Mouse (Mus musculus) kidney, embryonic 14.5 days (tissue): ENCODE data around the gene Olfr1490. TPM values are rescaled to one million over a fixed set of nuclear protein-coding genes. Genes with fewer than 3 reads are reported as not detected.
"Not testable (repeated sequence)": the region's sequence is repeated elsewhere in the genome, so short reads cannot be mapped to it uniquely, and the experiment has no call there.

Source experiments
- ATAC-seq: fragments of 200-750 bp; cut with Nextera tagmentation; 2 replicates; pipeline ENCODE4 v1.8.0; 2017; ENCODE audit warnings: moderate number of reproducible peaks, mild to moderate bottlenecking, moderate TSS enrichment, moderate library complexity; ENCODE audit not compliant: low FRiP score, low TSS enrichment
- H3K27ac ChIP-seq: fragments of 300-500 bp; sonication (generic); 2 replicates; pipeline ENCODE4 v1.5.1; 2014; ENCODE audit warnings: low read depth, mild to moderate bottlenecking, low read length, moderate library complexity, mixed read lengths
- H3K27me3 ChIP-seq: fragments of 300-500 bp; sonication (generic); 2 replicates; pipeline ENCODE4 v1.6.1; 2014; ENCODE audit warnings: mild to moderate bottlenecking, low read length; ENCODE audit not compliant: control insufficient read depth, insufficient read depth
- H3K36me3 ChIP-seq: fragments of 300-500 bp; sonication (generic); 2 replicates; pipeline ENCODE4 v1.6.1; 2014; ENCODE audit warnings: low read length, mixed read lengths; ENCODE audit not compliant: control insufficient read depth, insufficient read depth
- H3K4me1 ChIP-seq: fragments of 300-500 bp; sonication (generic); 2 replicates; pipeline ENCODE4 v1.6.1; 2014; ENCODE audit warnings: low read length, mixed read lengths; ENCODE audit not compliant: control insufficient read depth, insufficient read depth
- H3K4me2 ChIP-seq: fragments of 300-500 bp; sonication (generic); replicated peaks from 2 replicates; pipeline ENCODE4 v1.6.1; 2014; ENCODE audit warnings: low read depth, mild to moderate bottlenecking, low read length
- H3K4me3 ChIP-seq: fragments of 300-500 bp; sonication (generic); 2 replicates; pipeline ENCODE4 v1.5.1; 2014; ENCODE audit warnings: mild to moderate bottlenecking, low read length
- H3K9ac ChIP-seq: fragments of 300-500 bp; sonication (generic); 2 replicates; pipeline ENCODE4 v1.6.1; 2014; ENCODE audit warnings: low read depth, mild to moderate bottlenecking, low read length, moderate library complexity
- H3K9me3 ChIP-seq: fragments of 300-500 bp; sonication (generic); 2 replicates; pipeline ENCODE4 v1.6.1; 2016; ENCODE audit warnings: low read length; ENCODE audit not compliant: control insufficient read depth
- WGBS: fragments of 180-500 bp; shearing (Covaris S2); extraction: QIAGEN DNeasy Blood & Tissue Kit; methylation state at CpG from one replicate; pipeline ENCODE4 v1.1.7; 2014; 5-methylcytosine and 5-hydroxymethylcytosine counted together
- microRNA-seq: library from miRNA; unstranded; fragments of <30 nt; microRNA quantifications from one replicate; pipeline ENCODE4, GENCODE M21; 2016
- polyA plus RNA-seq: library from polyadenylated mRNA; unstranded; fragments of >200 nt; fragmentation: Nextera tagmentation; extraction: Ambion mirVana; gene quantifications from 2 replicates; pipeline ENCODE4 v1.2.1, GENCODE M21; 2014

Gene Olfr1490
- polyA plus RNA-seq = not detected in 2 replicates

DNA sequence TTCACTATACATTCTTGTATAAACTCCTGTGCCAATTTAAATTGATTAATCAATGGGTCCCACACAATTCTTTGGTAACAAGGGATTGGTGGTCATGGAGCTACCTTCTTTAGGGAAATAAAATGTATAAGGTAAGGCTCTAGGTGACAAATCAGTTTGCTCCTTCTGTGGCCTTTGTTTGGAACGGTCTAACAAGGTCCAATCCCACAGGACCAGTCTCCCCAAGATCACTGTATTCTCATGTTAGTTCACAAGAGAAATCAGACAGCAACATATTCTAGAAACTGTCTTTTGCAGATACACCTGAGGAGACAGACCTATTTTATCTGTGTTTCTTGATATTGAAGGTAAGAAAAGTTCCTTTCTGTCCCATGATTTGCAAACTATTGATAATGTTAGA, at the start of gene Olfr1490:
Olfr1490 (plus strand) TSS at position 301 of the 400 bp plus-strand sequence.
- Histone ChIP-seq H3K27ac (no peak within 1 kb of the TSS), H3K4me1 (no peaks in the 10 kb centered on the region), H3K4me3 (no peak within 1 kb of the TSS), H3K27me3 (no peaks in the 10 kb centered on the region), H3K36me3 (no peaks in the 10 kb centered on the region), H3K9ac (no peak within 1 kb of the TSS), H3K9me3 (no peaks in the 10 kb centered on the region), H3K4me2 (no peak within 1 kb of the TSS)
- no peak for ATAC-seq
- WGBS = 81% methylated on average over 1 of the region's 1 CpGs

DNA sequence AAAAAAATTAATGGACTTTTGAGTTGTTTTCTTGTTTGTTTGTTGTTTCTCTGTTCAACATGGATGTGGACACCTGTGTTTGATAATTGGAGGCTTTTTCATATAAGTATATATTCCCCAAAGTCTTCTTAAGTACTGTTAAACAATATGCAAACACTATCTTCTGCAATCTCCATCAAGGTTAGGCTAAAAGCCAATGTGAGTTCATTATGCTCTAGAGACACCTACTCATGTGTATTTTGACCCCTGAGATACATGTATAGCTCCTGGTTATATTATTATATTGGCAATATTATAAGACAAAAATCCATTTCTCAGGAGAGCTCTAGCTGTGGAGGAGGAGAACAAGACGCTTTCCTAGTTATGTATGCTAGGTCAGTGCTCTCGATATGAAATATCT, 33.8 kb upstream of the Olfr1490 start, which contains the start of gene Olfr1487:
Olfr1487 (plus strand) TSS at position 301 of the 400 bp plus-strand sequence.
- H3K27me3 ChIP-seq, H3K36me3 ChIP-seq, H3K9ac ChIP-seq, H3K4me2 ChIP-seq, ATAC-seq, H3K9me3 ChIP-seq, H3K27ac ChIP-seq, H3K4me3 ChIP-seq, H3K4me1 ChIP-seq: not testable (repeated sequence)
- WGBS = 95% methylated on average over 2 of the region's 2 CpGs

- H3K27ac ChIP-seq = no peak within 1 kb of the TSS
- no peak for ATAC-seq
- no peak within 1 kb of the TSS for H3K4me2 ChIP-seq
- 83% methylated on average over 1 of the region's 1 CpGs for WGBS
- H3K36me3 ChIP-seq = no peaks in the 10 kb centered on the region
- peaks cover 4% of the 10 kb centered on the region; the same call in 1 of the 2 replicates for H3K9me3 ChIP-seq
- H3K4me3 ChIP-seq = no peak within 1 kb of the TSS
- no peak within 1 kb of the TSS for H3K9ac ChIP-seq
- H3K4me1 ChIP-seq = no peaks in the 10 kb centered on the region
- H3K27me3 ChIP-seq = no peaks in the 10 kb centered on the region
Observed at GRCm38 (mm10) chr19:13631321-13631720, 19.6 kb upstream of the Olfr1490 start, which contains the start of gene Olfr1489. Gene Olfr1489 (plus strand): TSS chr19:13631621.

DNA sequence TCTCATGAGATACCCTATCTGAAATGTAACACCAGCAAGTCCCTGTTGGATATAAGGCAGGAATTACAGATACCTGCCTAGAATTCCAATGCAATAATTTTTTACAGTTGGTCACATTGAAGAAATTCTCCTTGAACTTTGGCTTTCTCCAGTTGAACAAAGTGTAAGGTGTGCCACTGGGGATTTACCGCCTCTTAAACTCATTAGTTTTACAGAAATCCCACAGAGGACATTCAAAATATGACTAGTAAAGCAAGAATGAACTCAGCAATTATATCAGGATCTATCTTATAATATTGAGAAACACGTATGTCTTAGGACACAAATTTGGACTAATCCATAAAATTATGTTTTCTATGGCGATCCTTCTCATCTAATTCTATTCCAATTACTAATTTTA, 46.1 kb downstream of the Olfr1490 start, which contains the start of gene Olfr1491:
Olfr1491 (plus strand) TSS at position 301 of the 400 bp plus-strand sequence.
- 77% methylated on average over 3 of the region's 3 CpGs for WGBS
- no peaks in the 10 kb centered on the region for H3K27me3 ChIP-seq
- ATAC-seq = no peak
- H3K4me2 ChIP-seq = no peak within 1 kb of the TSS
- H3K36me3 ChIP-seq = no peaks in the 10 kb centered on the region
- H3K4me3 ChIP-seq = no peak within 1 kb of the TSS
- no peak within 1 kb of the TSS for H3K9ac ChIP-seq
- H3K9me3 ChIP-seq = no peaks in the 10 kb centered on the region
- H3K27ac ChIP-seq = no peak within 1 kb of the TSS
- no peaks in the 10 kb centered on the region for H3K4me1 ChIP-seq

Small RNAs within 50 kb of the gene (microRNA-seq; reads per million reads assigned to microRNA genes)
- gene Gm23931 = not detected

Other genes with a start within 250 kb of the Olfr1490 start
- gene Olfr1469, start 243.2 kb upstream of the Olfr1490 start, polyA plus RNA-seq = not detected in 2 replicates
- gene Olfr1471, start 207.7 kb upstream of the Olfr1490 start, polyA plus RNA-seq = not detected in 2 replicates
- gene Olfr1472, start 195.0 kb upstream of the Olfr1490 start, polyA plus RNA-seq = not detected in 2 replicates
- not detected in 2 replicates for gene Olfr1474, start 181.5 kb upstream of the Olfr1490 start, polyA plus RNA-seq
- gene Olfr1475, start 170.9 kb upstream of the Olfr1490 start, polyA plus RNA-seq = not detected in 2 replicates
- not detected in 2 replicates for gene Olfr1477, start 150.5 kb upstream of the Olfr1490 start, polyA plus RNA-seq
- not detected in 2 replicates for gene Olfr1480, start 123.2 kb upstream of the Olfr1490 start, polyA plus RNA-seq
- not detected in 2 replicates for gene Olfr1484, start 67.6 kb upstream of the Olfr1490 start, polyA plus RNA-seq
- gene Olfr1487, start 33.7 kb upstream of the Olfr1490 start, polyA plus RNA-seq = not detected in 2 replicates
- not detected in 2 replicates for gene Olfr1489, start 19.5 kb upstream of the Olfr1490 start, polyA plus RNA-seq
- gene Olfr1491, start 46.2 kb downstream of the Olfr1490 start, polyA plus RNA-seq = not detected in 2 replicates
- not detected in 2 replicates for gene Olfr1493-ps1, start 72.2 kb downstream of the Olfr1490 start, polyA plus RNA-seq
- not detected in 2 replicates for gene Olfr1494, start 88.6 kb downstream of the Olfr1490 start, polyA plus RNA-seq
- not detected in 2 replicates for gene Olfr1495, start 113.5 kb downstream of the Olfr1490 start, polyA plus RNA-seq
- not detected in 2 replicates for gene Olfr1496, start 126.8 kb downstream of the Olfr1490 start, polyA plus RNA-seq
- not detected in 2 replicates for gene Olfr1497, start 147.1 kb downstream of the Olfr1490 start, polyA plus RNA-seq
- not detected in 2 replicates for gene Olfr1499, start 168.4 kb downstream of the Olfr1490 start, polyA plus RNA-seq
- gene Olfr1500, start 179.4 kb downstream of the Olfr1490 start, polyA plus RNA-seq = not detected in 2 replicates
- gene Olfr1501, start 199.6 kb downstream of the Olfr1490 start, polyA plus RNA-seq = not detected in 2 replicates
- gene Olfr1502, start 210.7 kb downstream of the Olfr1490 start, polyA plus RNA-seq = not detected in 2 replicates
- not detected in 2 replicates for gene Olfr1504, start 246.8 kb downstream of the Olfr1490 start, polyA plus RNA-seq